Mouse (Mus musculus) midbrain, embryonic 15.5 days (tissue): ENCODE results near the gene Ifit3. TPM values are rescaled to one million over a fixed set of nuclear protein-coding genes. Genes with fewer than 3 reads are reported as not detected.
A peak's percentile ranks its signal among the peaks of the same experiment; 100 is the strongest.
"Not testable (repeated sequence)": the region's sequence is repeated elsewhere in the genome, so short reads cannot be mapped to it uniquely, and the experiment has no call there.

Source experiments
- ATAC-seq: fragments of 200-750 bp; cut with Nextera tagmentation; replicated peaks from 2 replicates; pipeline ENCODE4 v1.8.0; 2017; ENCODE audit warnings: moderate TSS enrichment
- H3K27ac ChIP-seq: fragments of 300-500 bp; sonication (generic); 2 replicates; pipeline ENCODE4 v1.5.1; 2015; ENCODE audit warnings: mild to moderate bottlenecking, inconsistent platforms
- H3K27me3 ChIP-seq: fragments of 300-500 bp; sonication (generic); replicated peaks from 2 replicates; pipeline ENCODE4 v1.6.1; 2015; ENCODE audit warnings: inconsistent platforms
- H3K36me3 ChIP-seq: fragments of 300-500 bp; sonication (generic); replicated peaks from 2 replicates; pipeline ENCODE4 v1.6.1; 2015; ENCODE audit warnings: inconsistent platforms
- H3K4me1 ChIP-seq: fragments of 300-500 bp; sonication (generic); 2 replicates; pipeline ENCODE4 v1.6.1; 2015; ENCODE audit warnings: inconsistent platforms
- H3K4me2 ChIP-seq: fragments of 300-500 bp; sonication (generic); 2 replicates; pipeline ENCODE4 v1.6.1; 2015; ENCODE audit warnings: inconsistent platforms, mild to moderate bottlenecking, moderate library complexity
- H3K4me3 ChIP-seq: fragments of 300-500 bp; sonication (generic); 2 replicates; pipeline ENCODE4 v1.5.1; 2015; ENCODE audit warnings: mild to moderate bottlenecking, inconsistent platforms
- H3K9ac ChIP-seq: fragments of 300-500 bp; sonication (generic); 2 replicates; pipeline ENCODE4 v1.6.1; 2015; ENCODE audit warnings: mild to moderate bottlenecking, inconsistent platforms
- H3K9me3 ChIP-seq: fragments of 300-500 bp; sonication (generic); 2 replicates; pipeline ENCODE4 v1.6.1; 2016; ENCODE audit warnings: inconsistent platforms
- WGBS: fragments of 180-500 bp; shearing (Covaris S2); methylation state at CpG from one replicate; pipeline ENCODE4 v1.1.7; 2015; ENCODE audit warnings: mixed read lengths; 5-methylcytosine and 5-hydroxymethylcytosine counted together
- polyA plus RNA-seq: library from polyadenylated mRNA; unstranded; fragments of >200 nt; fragmentation: Nextera tagmentation; extraction: Ambion mirVana; gene quantifications from 2 replicates; pipeline ENCODE4 v1.2.1, GENCODE M21; 2015

The Ifit3 gene
- polyA plus RNA-seq, 1 experiment from 2014 or later, result 1.9 TPM

DNA sequence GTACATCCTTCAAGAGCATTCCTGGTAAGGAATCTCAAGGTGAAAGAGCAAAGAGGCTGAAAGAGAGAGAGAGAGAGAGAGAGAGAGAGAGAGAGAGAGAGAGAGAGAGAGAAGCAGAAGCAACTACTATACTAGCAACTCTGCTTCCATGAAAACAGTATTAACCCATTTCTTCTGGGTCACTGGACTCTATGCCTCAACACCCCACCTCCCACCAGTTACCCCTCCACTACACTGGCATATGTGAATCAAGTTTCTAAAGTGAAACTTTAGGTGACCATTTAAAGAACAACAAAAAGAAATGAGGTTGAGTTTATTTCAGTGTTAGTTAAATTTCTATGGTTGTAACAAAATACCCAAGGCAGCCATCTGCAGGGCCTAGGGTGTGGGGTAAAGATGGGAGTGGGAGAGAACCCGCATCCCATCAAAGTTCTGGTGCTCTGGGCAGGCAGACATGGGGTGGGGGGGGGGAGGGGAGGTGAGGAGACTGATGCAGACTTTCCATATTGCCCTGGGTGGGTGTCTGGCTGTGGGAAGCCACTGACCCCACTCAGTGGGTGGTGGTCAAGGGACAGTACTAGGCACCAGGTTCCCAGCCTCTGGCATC is 17.1 kb upstream of the Ifit3 start:
- no peak overlapping the region for H3K4me3 ChIP-seq
- no peak overlapping the region for H3K9ac ChIP-seq
- H3K36me3 ChIP-seq, result no peaks in the 10 kb centered on the region
- ATAC-seq, result no peak
- no peaks in the 10 kb centered on the region for H3K27me3 ChIP-seq
- 80% methylated on average over 1 of the region's 1 CpGs for WGBS
- H3K27ac ChIP-seq, result no peak overlapping the region
- H3K4me2 ChIP-seq, result no peak overlapping the region
- no peaks in the 10 kb centered on the region for H3K9me3 ChIP-seq
- no peaks in the 10 kb centered on the region; the same call in 1 of the 2 replicates for H3K4me1 ChIP-seq

DNA sequence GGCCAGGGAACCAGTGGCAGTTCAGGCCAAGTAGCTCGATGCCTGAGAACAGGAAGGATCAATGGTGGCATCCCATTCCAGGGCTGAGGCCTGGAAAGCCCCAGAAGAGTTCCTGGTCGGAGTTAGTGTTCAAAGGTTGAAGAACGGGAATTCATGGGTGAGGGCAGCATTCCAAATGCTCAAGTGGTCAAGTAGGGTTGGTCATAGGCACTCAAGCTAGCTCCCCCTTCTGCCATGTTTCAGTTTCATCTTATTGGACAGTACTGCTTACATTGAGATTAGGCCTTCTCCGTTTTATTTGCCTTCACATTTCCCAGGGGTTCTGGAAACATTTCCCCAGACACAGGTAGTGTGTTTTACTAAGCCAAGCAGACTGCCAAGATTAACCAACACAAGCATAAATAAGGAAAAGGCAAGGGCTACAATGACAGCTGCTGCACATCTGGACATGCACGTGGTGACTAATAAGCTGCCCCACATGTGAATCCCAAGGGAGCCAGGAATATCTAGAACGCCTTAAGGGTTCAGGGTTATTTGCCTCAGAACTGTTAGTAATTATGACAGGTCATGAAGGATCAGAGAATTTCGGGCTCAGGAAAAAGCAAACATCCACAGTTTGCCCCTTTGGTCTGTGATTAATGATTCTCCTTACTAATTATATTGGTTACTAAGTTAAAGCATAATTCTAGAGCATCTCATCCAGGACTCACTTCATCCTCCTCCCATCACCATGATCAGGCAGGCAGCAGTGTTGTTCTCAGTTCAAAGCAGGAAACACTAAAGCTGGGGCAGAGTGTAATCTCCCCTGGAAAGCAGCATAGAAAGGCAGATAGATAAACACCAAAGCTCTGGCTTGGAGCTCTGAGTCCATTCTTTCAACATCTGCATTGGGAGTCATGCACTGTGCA is 14.1 kb upstream of the Ifit3 start:
- 76% methylated on average over 7 of the region's 7 CpGs for WGBS
- Histone ChIP-seq H3K9me3 (no peaks in the 10 kb centered on the region), H3K27me3 (no peaks in the 10 kb centered on the region), H3K4me1 (no peaks in the 10 kb centered on the region; the same call in 1 of the 2 replicates), H3K27ac (no peak overlapping the region), H3K9ac (no peak overlapping the region), H3K36me3 (no peaks in the 10 kb centered on the region), H3K4me3 (no peak overlapping the region), H3K4me2 (no peak overlapping the region)
- no peak for ATAC-seq

DNA sequence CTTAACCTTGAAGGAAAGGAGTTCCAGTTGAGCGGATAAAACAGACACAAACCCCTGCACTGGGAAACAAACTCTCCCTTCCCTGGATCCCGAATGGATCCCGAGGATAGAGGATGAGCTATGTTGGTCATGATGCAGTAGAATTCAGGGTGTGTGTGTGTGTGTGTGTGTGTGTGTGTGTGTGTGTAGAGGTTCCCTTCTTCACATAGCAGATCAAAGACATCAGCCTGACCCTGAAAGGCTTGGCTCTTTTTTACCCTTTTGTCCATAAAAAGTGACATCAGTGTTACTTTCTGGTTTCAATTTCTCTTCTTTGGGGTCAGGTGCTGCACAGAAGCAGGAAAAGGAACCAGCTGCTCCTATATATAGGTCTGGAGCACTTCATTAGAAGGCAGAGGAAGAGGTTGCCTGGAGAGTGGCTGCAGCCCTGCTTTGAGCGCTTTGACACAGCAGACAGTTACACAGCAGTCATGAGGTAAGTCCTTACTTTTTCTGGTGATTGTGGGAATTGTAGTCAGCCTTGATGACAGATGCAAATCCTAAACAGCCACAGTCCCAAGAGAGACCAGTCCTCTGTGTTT is 13.3 kb upstream of the Ifit3 start:
- Histone ChIP-seq H3K4me3 (no peak overlapping the region), H3K36me3 (no peaks in the 10 kb centered on the region), H3K4me2 (no peak overlapping the region), H3K9me3 (no peaks in the 10 kb centered on the region), H3K27ac (no peak overlapping the region), H3K9ac (no peak overlapping the region), H3K4me1 (no peaks in the 10 kb centered on the region; the same call in 1 of the 2 replicates), H3K27me3 (no peaks in the 10 kb centered on the region)
- WGBS, result 66% methylated on average over 4 of the region's 4 CpGs
- ATAC-seq, result 0 out of 2 replicates have a peak, but pooled peaks have one; percentile 30

DNA sequence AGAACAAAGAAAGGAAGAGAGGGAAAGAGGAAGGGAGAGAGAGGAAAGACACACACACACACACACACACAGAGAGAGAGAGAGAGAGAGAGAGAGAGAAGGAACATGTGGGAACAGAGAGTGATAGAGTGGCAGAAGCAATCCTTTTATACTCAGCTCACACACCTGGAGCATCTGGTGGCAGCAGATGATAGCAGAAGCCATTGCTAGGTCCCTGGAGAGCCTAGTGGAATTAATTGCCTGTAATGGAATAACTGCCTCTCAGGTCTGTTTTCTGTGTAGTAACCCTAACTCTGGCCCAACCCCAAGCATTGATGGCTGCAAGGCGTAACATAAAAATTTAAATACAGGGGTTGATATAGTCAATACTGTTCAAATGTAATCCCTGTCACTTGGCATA is 12.3 kb upstream of the Ifit3 start:
- peak; percentile 63; the same call in 1 of the 2 replicates for ATAC-seq
- Histone ChIP-seq H3K4me2 (no peak overlapping the region), H3K9me3 (no peaks in the 10 kb centered on the region), H3K4me1 (no peaks in the 10 kb centered on the region; the same call in 1 of the 2 replicates), H3K9ac (no peak overlapping the region), H3K4me3 (no peak overlapping the region), H3K36me3 (no peaks in the 10 kb centered on the region), H3K27me3 (no peaks in the 10 kb centered on the region), H3K27ac (no peak overlapping the region)
- WGBS, result 87% methylated on average over 1 of the region's 1 CpGs

DNA sequence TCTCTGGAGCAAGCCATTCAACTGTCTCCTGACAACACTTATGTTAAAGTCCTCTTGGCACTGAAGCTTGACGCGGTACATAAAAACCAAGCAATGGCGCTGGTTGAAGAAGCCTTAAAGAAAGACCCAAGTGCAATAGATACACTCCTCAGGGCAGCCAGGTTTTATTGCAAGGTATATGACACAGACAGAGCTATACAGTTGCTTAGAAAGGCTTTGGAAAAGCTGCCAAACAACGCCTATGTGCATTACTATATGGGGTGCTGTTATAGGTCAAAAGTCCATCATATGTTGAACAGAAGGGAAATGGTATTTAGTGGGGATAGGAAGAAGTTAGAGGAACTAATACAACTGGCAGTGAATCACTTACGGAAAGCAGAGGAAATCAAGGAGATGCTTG is 9.7 kb upstream of the Ifit3 start:
- Histone ChIP-seq H3K9me3 (no peaks in the 10 kb centered on the region), H3K36me3 (no peaks in the 10 kb centered on the region), H3K4me3 (no peak overlapping the region), H3K4me2 (no peak overlapping the region), H3K27ac (no peak overlapping the region), H3K27me3 (no peaks in the 10 kb centered on the region), H3K9ac (no peak overlapping the region), H3K4me1 (no peaks in the 10 kb centered on the region; the same call in 1 of the 2 replicates)
- 94% methylated on average over 5 of the region's 5 CpGs for WGBS
- ATAC-seq, result no peak

DNA sequence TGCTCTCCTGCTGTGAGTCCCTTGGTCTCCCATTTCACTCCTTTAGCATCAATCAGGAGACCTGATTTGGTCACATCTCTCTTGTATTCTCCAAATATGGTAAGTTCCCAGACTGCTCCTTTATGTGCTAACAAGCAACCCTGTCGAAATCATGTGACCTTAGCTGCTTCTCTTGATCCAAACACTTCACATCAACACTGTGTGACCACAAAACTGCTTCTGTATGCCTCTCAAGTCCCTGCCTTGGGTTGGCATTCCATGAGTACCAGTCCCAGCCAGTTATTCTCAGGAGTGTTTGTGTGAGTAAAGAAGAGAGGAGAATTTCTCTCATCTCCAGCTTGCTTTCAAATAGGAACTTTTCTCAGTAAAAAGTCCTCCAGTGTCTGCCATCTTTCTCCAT is 6.2 kb upstream of the Ifit3 start:
- no peaks in the 10 kb centered on the region for H3K4me1 ChIP-seq
- WGBS, result 75% methylated on average over 1 of the region's 1 CpGs
- ATAC-seq, result no peak
- no peaks in the 10 kb centered on the region for H3K9me3 ChIP-seq
- no peak overlapping the region for H3K9ac ChIP-seq
- H3K27ac ChIP-seq, result no peak overlapping the region
- H3K36me3 ChIP-seq, result no peaks in the 10 kb centered on the region
- H3K27me3 ChIP-seq, result no peaks in the 10 kb centered on the region
- no peak overlapping the region for H3K4me2 ChIP-seq
- no peak overlapping the region for H3K4me3 ChIP-seq

DNA sequence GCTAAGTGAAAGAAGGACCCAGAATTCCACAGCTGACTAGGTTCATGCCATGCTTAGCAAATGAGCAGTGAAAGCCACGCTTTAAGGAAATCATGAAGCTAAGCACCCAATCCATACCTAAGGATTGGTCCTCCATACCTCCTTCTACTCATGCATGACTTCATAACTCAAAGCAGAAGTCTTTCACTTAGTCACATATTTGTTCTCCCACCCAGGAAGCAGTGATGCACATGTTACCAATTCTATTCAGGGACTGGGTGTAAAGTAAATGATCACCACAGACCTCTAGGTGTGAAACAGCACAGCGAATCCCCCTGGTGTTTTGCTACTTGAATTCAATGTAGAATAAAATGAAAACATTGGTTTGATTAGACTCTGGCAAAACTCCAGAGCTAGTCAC is 635 bp upstream of the Ifit3 start:
- H3K4me3 ChIP-seq, H3K9ac ChIP-seq, H3K9me3 ChIP-seq, ATAC-seq, H3K4me1 ChIP-seq, H3K4me2 ChIP-seq, H3K27ac ChIP-seq, H3K36me3 ChIP-seq, H3K27me3 ChIP-seq: not testable (repeated sequence)
- 87% methylated on average over 2 of the region's 2 CpGs for WGBS

DNA sequence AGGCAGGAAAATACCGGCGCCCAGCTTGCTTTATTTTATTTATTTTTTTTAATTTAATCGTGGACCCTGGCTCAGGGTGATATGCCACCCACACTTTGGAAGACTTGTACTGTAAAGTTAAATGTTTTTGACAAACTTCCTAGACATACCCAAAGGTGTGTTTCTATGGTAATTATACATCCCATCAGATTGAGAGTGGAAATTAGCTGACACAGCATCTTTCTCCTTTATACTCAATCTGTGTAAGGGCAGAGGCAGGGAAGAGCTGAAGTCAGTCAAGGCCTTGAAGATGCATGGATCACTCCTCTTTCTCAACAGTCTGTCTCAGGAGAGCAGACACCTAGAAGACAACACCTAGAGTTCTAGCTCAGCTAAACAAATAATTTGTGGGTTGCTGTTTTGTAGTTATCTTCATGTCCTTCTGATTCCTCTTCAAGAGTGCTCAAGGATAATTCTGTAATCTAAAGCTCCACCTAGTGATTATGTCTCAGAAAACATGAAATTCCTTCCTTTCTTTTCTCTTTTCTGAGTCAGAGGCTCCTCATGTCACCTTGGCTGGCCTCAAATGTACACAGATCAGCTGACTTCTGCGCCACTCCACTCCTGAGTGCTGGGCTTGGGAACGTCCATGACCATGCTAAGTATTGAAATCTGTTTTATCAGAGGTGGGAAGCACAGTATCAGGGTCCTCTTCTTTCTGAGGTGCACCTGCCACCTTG is 2.6 kb downstream of the Ifit3 start:
- H3K4me1 ChIP-seq, H3K9me3 ChIP-seq, H3K27ac ChIP-seq, ATAC-seq, H3K27me3 ChIP-seq, H3K4me3 ChIP-seq, H3K9ac ChIP-seq, H3K36me3 ChIP-seq, H3K4me2 ChIP-seq: not testable (repeated sequence)
- 68% methylated on average over 5 of the region's 5 CpGs for WGBS

DNA sequence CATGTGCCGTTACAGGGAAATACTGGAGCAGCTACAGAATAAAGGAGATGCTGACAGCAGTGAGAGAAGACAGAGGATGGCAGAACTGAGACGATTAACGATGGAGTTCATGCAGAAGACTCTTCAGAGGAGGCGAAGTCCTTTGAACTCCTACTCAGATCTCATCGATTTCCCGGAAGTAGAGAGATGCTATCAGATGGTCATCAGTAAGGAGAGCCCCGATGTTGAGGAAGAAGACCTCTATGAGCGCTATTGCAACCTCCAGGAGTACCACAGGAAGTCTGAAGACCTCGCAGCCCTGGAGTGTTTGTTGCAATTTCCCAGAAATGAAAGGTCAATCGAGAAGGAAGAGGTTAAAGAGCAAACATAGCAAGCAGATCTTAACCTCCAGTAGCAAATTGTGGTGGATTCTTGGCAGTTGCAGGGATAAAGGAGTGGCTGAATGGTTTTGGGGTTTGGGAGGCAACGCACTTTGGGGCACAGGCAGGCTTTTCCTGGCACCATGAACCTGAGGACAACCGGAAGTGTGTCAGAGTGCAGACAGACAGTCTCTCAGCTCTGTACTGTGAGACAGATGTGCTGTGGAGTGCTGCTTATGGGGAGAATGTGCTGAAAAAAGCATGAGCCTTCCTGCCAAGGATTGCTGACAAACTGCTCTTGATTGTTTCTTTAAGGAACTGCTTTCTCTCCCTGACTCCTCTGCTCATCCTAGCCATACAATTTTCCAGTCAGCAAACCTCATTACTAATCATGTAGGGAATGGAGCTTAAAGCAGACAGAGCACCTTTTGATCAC is 4.8 kb downstream of the Ifit3 start:
- H3K4me3 ChIP-seq, H3K27me3 ChIP-seq, H3K36me3 ChIP-seq, H3K9ac ChIP-seq, H3K4me2 ChIP-seq, H3K9me3 ChIP-seq, H3K4me1 ChIP-seq: not testable (repeated sequence)
- 87% methylated on average over 7 of the region's 12 CpGs for WGBS
- peak; percentile 68 for ATAC-seq
- H3K27ac ChIP-seq, result peak overlapping the region; percentile 65

DNA sequence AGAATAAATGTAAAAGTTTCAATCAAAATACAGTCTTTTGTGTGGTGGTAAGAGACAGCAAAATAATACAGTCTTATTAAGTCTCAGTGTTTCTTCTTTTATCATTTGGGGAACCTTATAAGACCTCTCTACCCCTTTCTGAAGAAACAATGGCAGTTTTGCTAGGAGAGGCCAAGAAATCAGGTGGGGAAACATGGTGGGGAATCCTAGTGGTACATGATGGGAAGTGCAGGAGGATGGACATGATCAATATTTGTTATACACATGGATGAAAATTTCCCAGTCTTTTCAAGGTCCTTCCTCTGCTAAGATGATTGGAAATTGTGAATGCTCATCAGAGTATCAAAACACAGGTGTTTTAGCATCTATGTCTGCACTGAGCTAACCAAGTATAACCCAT is 5.6 kb downstream of the Ifit3 start:
- Histone ChIP-seq H3K9me3 (no peaks in the 10 kb centered on the region), H3K4me3 (no peak overlapping the region), H3K27ac (no peak overlapping the region), H3K36me3 (no peaks in the 10 kb centered on the region), H3K4me1 (0 out of 2 replicates have a peak, but pooled peaks cover 4% of the 10 kb centered on the region), H3K27me3 (no peaks in the 10 kb centered on the region), H3K9ac (no peak overlapping the region), H3K4me2 (no peak overlapping the region)
- no peak for ATAC-seq

DNA sequence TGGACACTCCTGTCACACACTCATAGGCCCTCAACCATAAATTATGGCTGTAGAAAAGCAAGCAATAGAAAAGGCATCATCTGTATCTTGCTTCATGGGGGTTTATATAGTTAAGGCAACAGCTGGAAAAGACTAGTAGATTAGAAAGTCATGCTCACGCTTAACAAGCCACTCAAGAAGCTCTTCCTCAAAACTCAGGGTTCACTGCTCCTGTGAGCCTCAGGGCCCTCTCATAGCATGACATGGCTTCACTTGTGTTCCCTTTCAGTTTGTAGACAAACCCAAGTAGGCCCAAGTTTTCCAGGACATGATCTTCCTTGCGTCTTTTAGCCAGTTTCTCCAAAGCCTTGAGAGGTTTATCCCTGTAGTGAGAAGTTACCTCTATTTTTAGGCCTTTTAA is 10.1 kb downstream of the Ifit3 start:
- ATAC-seq, result no peak
- Histone ChIP-seq H3K4me2 (no peak overlapping the region), H3K27ac (no peak overlapping the region), H3K36me3 (no peaks in the 10 kb centered on the region), H3K4me1 (0 out of 2 replicates have a peak, but pooled peaks cover under 1% of the 10 kb centered on the region), H3K27me3 (no peaks in the 10 kb centered on the region), H3K9ac (no peak overlapping the region), H3K4me3 (no peak overlapping the region), H3K9me3 (no peaks in the 10 kb centered on the region)
- 92% methylated on average over 2 of the region's 2 CpGs for WGBS
